Mouse (Mus musculus): ENCODE measurements around the gene Fzd4. TPM values are rescaled to one million over a fixed set of nuclear protein-coding genes. Genes with fewer than 3 reads are reported as not detected.

Gene Fzd4
- total RNA-seq, 2 experiments from 2014 or later: 28.6 to 37.6 TPM

- intact Hi-C loops (cut with DNase I; ENCODE audit: low total_unique reads): no loop called here
- DNase-seq: no peak
Measured at GRCm38 (mm10) chr7:89460911-89461310, 56.8 kb downstream of the Fzd4 start.

- intact Hi-C loops (cut with DNase I; ENCODE audit: low total_unique reads): no loop called here
- no peak for DNase-seq
Measured at GRCm38 (mm10) chr7:89461351-89461750, 57.2 kb downstream of the Fzd4 start.

Other genes starting within 250 kb of the Fzd4 start
- gene Tmem135, start 133 bp upstream of the Fzd4 start, total RNA-seq (2021): 10 to 100 TPM; 20.0 to 21.1 TPM
- 10 to 100 TPM; 27.9 to 34.2 TPM for gene Prss23, start 122.8 kb downstream of the Fzd4 start, total RNA-seq (2021)
- 100 to 1,000 TPM in 1 of 2 experiments, 10 to 100 TPM in 1; 86.5 to 101 TPM for gene Me3, start 228.0 kb downstream of the Fzd4 start, total RNA-seq (2021)